Mouse (Mus musculus): ENCODE data around the gene Cd248. TPM values are rescaled to one million over a fixed set of nuclear protein-coding genes. Genes with fewer than 3 reads are reported as not detected.
A peak's percentile ranks its signal among the peaks of the same experiment; 100 is the strongest.

Cd248 gene
- 100 to 1,000 TPM; 108 to 113 TPM for total RNA-seq (2021)
- long read RNA-seq, experiment 1, transcript Cd248-201 (1 exons, 2,605 nt), result major isoform, 159 of 161 reads
- long read RNA-seq, experiment 1, partial matches to known transcripts, result 0 of 161 reads
- long read RNA-seq, experiment 1, other reads (novel, unspliced or antisense), result 2 of 161 reads
- long read RNA-seq, experiment 2, transcript Cd248-201 (1 exons, 2,605 nt), result major isoform, 196 of 197 reads
- long read RNA-seq, experiment 2, partial matches to known transcripts, result 0 of 197 reads
- long read RNA-seq, experiment 2, other reads (novel, unspliced or antisense), result 1 of 197 reads

DNA sequence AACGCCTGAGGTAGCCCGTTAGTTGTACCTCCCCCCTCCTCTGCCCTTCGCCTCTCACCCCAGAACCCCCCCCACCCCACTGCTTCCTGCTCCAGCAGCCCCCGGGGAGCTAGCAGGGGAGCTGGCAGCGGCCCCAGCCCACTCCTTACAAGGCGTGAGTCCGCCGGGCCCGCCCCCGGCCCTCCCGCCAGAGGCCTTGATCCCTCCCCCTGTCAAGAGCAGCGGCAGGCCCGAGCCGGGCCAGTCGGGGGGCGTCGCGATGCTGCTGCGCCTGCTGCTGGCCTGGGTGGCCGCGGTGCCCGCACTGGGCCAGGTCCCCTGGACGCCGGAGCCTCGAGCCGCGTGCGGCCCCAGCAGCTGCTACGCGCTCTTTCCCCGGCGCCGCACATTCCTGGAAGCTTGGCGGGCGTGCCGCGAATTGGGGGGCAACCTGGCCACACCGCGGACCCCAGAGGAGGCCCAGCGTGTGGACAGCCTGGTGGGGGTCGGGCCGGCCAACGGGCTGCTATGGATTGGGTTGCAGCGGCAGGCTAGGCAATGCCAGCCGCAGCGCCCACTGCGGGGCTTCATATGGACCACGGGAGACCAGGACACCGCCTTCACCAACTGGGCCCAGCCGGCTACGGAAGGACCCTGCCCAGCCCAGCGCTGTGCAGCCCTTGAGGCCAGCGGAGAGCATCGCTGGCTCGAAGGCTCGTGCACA is at the start of gene Cd248:
TSS of gene Cd248 (plus strand) at position 212 of the 703 bp plus-strand sequence.
- DNase-seq (ENCODE audit: low spot score in 2 of 2), result peak; percentile 80 to 88

DNA sequence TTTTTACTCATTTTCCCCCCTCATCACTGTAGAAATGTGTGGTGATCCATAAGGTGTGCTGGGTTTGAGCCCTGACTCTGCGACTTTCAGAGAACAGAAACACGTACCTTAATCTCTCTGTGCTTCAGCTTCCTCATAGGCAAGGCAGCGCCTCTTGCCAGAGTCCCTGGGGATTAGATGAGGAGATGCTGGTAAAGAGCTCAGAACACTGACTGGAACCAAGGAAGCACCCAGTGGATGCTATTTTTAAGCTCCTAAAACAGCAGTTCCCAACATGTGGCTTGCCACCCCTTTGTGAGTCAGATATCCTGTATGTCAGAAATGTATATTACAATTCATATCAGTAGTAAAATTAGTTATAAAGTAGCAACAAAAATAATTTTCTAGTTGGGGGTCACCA is 49.7 kb upstream of the Cd248 start:
- DNase-seq (ENCODE audit: low spot score in 2 of 2), result no peak

DNA sequence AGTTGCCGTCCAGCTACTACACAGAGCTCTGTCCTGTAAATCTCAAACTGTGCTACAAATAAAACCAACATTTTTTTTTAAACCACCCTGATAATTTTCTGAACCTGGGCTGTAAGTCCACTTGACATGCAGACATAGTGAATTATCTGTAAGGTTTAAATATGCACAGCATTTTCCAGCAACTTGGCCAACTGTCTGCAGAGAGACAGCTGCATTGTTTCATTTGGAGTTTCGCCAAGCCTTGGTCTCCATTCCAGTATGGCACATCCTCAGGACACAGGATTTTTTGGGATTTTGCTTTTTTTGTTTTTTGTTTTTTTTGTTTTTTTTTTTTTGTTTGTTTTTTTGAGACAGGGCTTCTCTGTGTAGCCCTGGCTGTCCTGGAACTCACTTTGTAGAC is 46.5 kb upstream of the Cd248 start:
- no peak for DNase-seq (ENCODE audit: low spot score in 2 of 2)

DNA sequence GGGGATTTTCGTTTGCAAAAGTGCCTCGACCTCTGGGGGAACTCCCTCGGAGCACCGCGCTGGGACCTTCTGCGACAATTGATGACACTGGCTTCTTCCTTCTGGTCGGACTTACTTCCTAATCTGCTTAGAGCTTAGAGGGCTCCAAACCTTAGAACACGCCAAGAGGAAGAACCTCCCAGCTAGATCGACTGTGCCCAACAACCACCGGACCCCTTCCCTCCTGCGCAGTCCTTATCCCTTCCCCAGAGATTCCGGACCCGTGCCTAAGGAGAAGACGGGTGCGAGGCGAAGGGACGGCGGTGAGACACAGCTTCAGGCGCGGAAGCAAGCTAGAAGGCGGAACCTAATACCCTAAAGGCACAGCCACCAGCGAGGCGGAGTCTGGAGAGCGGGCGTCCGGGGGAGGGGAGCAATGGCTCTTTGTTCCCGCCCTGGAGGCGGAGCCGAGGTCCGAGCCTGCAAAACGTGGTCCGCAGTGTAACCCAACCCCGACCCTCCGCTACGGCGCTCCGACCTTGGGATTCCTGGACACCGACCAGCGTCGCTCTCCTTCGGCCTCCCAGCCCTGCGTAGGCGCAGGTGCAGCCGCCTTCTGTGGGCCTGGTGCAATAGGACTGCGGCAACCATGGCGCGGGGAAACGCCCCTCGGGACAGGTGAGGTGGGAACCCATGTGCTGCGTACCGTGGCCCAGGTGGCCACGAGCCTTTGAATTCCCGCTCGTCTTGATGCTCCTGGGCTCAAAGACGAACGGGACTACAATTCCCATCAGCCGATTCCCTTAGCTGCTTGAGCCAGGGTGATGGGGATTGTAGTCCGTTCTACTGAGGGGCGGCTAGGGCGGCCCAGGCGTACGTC is 44.0 kb upstream of the Cd248 start, which contains the start of gene Slc29a2:
TSS of gene Slc29a2 (plus strand) at position 240 of the 859 bp plus-strand sequence.
- peak; percentile 78 to 93 for DNase-seq (ENCODE audit: low spot score in 2 of 2)

DNA sequence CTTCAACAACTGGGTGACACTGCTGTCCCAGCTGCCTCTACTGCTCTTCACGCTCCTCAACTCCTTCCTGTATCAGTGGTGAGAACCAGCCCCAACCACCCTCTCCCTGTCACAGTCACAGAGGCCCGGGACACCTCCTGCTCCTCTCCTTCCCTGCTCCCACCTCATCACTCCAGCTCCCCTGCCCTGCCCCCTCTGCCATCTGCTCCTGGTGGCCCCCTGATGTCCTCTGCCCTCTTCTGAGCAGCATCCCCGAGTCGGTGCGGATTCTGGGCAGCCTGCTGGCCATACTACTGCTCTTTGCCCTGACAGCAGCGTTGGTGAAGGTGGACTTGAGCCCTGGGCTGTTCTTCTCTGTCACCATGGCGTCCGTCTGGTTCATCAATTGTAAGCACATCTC is 41.8 kb upstream of the Cd248 start:
- no peak for DNase-seq (ENCODE audit: low spot score in 2 of 2)

DNA sequence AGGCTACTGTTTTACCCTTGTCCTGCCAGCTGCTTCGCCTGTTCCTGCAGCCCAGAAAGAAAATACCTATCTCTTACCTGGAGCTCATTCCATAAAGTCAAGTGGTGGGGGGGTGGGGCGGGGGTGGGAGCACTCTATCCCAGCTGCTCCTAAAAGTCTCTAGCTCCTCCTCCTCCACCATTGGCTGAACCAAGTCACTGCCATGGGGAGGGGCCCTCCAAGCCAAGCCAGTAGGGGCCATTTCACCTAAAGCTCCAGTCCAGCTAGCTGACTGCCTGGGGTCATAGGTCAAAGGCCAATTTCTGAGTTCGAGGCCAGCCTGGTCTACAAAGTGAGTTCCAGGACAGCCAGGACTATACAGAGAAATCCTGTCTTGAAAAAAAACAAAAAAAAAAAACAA is 35.2 kb upstream of the Cd248 start:
- no peak for DNase-seq (ENCODE audit: low spot score in 2 of 2)

DNA sequence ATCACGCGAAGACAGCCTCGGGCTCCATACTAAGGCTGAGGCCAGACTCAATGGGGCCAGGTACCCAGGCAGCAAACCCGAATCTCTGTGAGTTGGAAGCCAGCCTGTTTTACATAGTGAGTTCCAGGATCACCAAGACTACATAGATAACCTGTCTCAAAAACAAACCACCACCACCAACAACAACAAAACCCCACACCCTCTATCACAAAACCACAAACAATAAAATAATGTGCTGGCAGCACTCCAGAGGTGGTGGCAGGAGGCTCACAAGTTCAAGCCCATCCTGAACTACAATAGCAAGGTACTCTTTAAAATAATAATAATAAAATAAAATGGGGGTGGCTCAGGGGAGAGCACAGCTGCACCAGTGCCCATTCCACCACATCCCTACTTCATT is 31.3 kb upstream of the Cd248 start:
- DNase-seq (ENCODE audit: low spot score in 2 of 2), result no peak

DNA sequence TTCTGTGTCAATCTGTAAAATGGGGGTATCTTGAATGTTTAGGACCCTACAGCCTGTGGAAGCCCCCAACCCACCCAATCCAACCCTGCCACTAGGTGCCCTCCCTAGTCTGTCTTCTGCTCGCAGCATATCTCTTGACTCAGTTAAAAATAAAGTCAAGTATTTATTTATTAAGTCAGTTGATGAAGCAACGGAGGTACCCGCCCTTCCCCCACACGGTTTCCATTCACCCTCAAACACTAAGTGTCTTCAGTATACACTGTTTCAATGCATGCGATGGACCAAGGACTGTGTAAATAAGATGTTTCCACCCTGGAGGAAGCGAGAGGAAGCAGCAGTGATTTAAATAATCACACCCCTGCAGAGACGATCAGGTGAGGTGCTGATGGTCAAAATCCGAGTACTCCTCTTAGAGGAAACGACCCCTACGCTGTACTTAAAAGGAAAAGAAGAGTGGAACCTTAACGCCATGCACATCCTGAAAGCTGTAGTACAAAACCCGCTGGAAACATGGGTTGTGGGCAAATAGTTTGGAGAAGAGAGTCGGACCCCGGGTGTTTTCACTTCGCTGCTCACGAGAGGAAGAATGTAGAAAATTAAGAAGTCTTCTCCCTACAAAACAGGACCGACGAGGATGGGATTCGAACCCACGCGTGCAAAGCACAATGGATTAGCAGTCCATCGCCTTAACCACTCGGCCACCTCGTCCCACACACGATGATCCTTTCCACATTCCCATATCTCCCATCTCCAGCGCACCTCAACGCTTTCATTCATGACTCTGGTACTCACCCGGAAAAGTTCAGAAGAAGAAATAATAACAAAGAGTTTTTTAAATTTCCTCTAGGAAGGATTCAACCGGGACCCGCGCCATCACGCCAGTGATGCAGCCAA is 30.0 kb upstream of the Cd248 start:
- DNase-seq (ENCODE audit: low spot score in 2 of 2), result peak; percentile 63 to 74

DNA sequence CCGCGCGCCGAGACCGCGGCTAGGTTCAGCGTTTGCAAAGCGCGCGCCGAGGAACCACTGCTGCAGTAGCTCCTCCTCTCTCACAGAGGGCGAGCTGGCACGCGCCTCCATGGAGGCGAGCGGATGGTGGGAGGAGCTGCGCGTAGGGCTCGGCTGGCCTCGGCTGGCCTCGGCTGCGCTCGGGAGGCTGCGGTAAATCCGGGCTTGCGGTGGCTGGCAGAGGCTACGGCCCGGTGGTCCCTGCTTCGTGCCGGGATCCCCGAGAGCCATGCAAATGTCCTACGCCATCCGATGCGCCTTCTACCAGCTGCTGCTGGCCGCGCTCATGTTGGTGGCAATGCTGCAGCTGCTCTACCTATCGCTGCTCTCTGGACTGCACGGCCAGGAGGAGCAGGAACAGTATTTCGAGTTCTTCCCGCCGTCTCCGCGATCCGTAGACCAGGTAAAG is 29.1 kb upstream of the Cd248 start, which contains the start of the genes B4gat1 and AC124502.3:
TSS of gene B4gat1 (plus strand) at position 118 of the 448 bp plus-strand sequence.
TSS of gene AC124502.3 (plus strand) at position 183 of the 448 bp plus-strand sequence.
- peak; percentile 85 to 91 for DNase-seq (ENCODE audit: low spot score in 2 of 2)

DNA sequence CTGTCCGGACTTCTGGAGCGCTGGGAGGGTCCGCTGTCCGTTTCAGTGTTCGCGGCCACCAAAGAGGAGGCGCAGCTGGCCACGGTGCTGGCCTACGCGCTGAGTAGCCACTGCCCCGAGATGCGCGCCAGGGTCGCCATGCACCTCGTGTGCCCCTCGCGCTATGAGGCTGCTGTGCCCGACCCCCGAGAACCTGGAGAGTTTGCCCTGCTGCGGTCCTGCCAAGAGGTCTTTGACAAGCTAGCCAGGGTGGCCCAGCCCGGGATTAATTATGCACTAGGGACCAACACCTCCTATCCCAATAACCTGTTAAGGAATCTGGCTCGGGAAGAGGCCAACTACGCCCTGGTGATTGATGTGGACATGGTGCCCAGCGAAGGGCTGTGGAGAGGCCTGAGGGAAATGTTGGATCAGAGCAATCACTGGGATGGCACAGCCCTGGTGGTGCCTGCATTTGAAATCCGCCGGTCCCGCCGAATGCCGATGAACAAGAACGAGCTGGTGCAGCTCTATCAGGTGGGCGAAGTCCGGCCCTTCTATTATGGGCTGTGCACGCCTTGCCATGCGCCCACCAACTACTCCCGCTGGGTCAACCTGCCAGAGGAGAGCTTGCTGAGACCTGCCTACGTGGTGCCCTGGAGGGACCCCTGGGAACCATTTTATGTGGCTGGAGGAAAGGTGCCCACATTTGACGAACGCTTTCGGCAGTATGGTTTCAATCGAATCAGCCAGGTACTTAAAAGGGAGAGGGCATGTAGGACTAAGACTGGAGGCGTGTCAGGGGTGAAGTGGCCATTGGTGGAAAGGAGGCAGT is 28.4 kb upstream of the Cd248 start:
- DNase-seq (ENCODE audit: low spot score in 2 of 2), result no peak

DNA sequence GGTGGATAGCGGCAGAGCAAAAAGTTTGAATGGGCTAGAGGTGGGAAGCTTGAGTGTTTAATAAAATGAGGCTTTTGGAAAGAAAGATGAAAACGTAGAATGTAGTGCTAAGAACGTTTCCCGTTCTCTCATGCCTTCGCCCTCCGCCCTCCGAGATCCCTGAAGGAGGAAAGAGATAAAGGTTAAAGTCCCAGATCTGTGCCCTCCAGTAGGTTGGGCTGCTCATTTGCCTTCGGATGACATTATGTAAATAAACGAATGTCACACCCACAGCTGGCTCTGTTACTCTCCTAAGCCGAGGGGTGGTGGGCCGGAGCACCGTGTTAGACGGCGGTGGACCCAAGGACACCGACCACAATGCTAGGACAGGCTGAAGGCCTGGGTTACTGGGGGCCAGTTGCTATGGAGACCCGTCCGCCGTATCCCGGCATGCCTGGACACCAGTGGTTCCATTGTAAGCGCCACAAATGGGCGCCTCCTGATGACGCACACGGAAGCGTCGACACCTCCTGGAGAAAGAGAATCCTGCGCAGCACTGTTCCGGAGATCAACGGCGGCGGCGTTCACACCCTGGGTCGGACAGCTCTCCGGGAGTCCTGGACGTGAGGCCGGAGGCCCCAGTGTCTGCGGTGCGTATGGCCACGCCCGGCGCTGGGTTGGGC is 26.9 kb upstream of the Cd248 start, which contains the start of gene Brms1:
TSS of gene Brms1 (plus strand) at position 493 of the 662 bp plus-strand sequence.
- peak; percentile 77 to 90 for DNase-seq (ENCODE audit: low spot score in 2 of 2)

DNA sequence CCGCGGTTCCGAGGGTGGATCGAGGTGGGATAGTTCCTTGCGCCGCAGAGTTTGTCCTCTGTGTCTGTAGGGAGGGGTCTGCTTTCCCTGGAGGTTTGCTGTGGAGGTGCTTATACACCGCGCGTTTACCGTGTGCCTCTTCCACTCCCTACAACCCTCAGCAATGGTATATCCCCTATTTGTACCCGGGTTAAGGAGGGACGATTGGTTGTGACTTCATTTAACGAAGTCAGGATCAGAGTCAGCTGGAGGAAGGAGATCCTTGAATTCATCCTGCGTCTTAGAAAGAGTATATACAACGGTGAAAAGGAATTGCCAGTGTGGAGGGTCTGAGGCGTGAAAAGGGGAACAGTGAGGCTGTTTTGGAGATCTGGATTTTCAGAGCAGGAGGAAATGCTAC is 26.3 kb upstream of the Cd248 start:
- no peak for DNase-seq (ENCODE audit: low spot score in 2 of 2)

DNA sequence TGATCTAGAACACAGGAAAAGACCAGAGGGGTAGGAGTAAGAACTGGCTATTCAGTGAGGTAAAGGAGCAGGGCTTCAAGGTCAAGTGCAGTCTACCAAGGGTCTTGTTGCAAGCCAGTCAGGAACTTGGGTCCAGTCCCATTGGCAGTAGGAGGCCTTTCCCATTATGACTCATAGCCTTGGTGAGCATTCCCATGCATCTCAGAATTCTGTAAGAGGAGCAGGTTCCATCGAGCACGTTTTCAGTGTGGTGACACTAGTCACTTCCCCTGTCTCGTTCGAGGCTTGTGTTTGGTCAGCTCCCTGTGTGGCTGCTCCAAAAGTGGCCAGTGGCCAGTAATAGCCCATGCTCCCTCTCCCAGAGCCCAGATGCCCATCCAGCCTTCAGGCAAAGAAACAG is 22.3 kb upstream of the Cd248 start:
- DNase-seq (ENCODE audit: low spot score in 2 of 2), result no peak

DNA sequence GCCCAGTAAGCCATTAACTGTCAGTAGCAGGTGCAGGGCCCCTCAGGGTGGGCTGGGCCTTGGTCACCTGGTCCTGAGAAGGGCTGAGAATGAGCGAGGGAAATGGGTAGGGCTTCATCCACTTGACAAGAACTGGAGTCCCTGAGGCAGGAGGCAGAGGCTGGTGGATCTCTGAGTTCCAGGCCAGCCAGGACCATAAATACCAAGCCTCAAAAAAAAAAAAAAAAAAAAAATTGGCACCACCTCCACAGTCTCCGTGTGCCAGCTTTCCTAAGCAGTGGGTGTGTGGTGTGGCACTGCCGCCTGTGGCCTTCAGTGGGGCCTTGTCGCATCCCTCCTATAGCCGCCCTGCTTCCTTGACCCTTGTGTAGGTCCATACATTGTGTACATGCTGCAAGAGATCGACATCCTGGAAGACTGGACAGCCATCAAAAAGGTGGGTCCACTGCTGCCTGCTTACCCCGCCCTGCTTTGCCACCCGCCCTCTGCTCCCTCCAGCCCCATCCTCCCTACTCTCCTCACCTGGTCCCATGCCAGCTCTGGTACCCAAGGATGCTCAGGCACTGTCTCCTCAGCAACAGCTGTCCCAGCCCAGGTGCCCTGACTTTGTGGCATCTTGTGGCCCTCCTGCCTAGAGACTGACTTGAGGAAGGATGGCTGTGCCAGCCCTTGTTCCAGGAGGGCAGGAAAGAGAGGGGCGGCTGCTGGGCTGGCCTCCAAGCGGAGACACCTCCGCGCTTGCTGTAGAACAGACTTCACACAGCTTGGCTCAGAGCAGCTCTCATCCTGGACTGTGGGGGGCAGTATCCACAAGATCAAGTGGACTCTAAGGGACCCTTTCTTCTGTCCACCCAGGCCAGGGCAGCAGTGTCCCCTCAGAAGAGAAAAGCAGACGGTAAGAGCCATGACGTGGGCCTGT is 19.5 kb upstream of the Cd248 start:
- DNase-seq (ENCODE audit: low spot score in 2 of 2), result no peak

DNA sequence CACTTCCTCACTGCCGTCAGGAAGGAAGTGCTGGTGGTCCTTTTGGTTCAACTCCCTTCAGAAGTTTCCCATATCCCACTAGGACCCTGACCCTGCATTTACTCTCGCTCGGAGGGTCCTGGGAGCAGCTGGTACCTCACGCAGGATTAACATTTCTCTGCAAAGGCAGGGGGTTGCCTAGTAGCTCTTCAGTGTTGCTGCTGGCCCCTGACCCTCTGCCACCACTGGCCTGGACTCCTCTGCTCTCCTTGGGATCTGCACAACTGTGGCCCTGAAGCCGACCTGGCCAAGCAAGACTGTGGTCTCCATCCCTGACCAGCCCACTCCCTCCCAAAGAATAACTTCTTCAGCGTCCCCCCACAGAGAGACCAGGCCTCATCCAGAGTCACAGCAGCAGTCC is 18.6 kb upstream of the Cd248 start:
- no peak for DNase-seq (ENCODE audit: low spot score in 2 of 2)

DNA sequence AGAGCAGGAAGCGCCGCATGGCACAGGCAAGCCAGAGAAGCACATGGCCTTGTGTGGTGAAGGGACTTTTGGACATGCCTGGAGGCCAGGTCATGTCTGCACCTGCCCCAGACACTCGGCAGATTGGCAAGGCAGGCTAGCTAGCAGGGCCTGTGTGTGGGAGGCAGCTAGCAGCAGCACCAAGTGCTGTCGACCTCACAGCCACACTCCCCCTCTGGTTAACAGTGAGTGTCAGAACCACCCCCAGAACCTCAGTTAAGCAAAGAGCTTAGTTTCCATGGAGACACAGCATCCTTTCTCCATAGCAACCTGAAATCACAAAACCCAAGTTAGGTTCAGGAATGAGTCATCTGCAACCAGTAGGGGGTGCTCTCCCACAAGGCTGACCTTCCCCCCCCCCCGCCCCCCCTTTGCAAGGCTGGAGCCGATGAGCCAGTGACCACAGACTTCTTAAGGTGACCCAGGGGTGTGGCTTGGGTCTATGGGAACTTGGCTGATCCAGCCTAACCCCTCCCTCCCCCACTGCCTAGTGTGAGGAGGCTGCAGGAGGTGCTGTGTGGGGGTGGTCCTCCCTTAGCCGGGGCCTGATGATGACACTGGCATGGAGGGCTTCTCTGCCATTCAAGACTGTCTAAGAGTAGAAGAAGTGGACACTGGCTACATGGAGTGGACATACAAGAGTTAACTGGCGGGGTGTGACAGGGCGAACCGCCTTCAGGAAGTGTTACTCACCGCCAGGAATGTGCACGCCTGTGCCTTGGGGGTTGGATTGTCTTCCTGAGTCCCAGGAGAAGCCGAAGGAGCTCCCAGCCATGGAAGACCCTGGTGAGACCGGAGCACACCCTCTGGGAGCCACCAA is 17.6 kb upstream of the Cd248 start, which contains the start of gene Rin1:
TSS of gene Rin1 (plus strand) at position 435 of the 859 bp plus-strand sequence.
- DNase-seq (ENCODE audit: low spot score in 2 of 2), result no peak

DNA sequence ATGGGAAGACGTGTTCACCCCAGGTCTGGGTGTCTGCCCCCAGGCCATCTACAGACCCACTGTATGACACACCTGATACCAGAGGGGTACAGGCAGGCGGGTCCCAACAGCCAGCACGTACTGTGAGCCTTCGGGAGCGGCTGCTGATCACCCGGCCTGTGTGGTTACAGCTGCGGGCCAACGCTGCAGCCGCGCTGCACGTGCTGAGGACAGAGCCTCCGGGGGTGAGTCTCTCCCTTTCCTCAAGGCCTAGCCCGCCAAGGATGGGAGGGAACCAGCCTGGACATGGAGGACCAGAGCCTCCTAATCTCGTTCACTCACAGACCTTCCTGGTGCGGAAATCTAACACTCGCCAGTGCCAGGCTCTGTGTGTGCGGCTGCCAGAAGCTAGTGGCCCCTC is 16.8 kb upstream of the Cd248 start:
- DNase-seq (ENCODE audit: low spot score in 2 of 2), result no peak

Data from gastrocnemius, postnatal 4 days (tissue).